Mouse (Mus musculus): ENCODE measurements at regions not wholly inside any gene's neighbourhood (a gene's known extent, or its start where the extent isn't known, plus 50 kb on each side); places are given as distances from the start of the nearest gene placed in this dataset.

GRCm38 (mm10) chr10:96860366-96860765 lies 243.6 kb downstream of the Btg1 start:
- DNase-seq (ENCODE audit: low read depth), result no peak

- DNase-seq (ENCODE audit: low read depth), result no peak
These were observed 246.4 kb downstream of the Btg1 start for GRCm38 (mm10) chr10:96863230-96863629.

GRCm38 (mm10) chr10:96866468-96866867 lies 249.7 kb downstream of the Btg1 start:
- no peak for DNase-seq (ENCODE audit: low read depth)

GRCm38 (mm10) chr10:96871559-96872160 lies 254.9 kb downstream of the Btg1 start:
- no peak for DNase-seq (ENCODE audit: low read depth)

- DNase-seq (ENCODE audit: low read depth), result no peak
These were observed 257.8 kb downstream of the Btg1 start for GRCm38 (mm10) chr10:96874646-96875045.

- no peak for DNase-seq (ENCODE audit: low read depth)
These were observed 258.9 kb downstream of the Btg1 start for GRCm38 (mm10) chr10:96875676-96876075.

- no peak for DNase-seq (ENCODE audit: low read depth)
These were observed 262.6 kb downstream of the Btg1 start for GRCm38 (mm10) chr10:96879425-96879824.

- no peak for DNase-seq (ENCODE audit: low read depth)
These were observed 264.0 kb downstream of the Btg1 start for GRCm38 (mm10) chr10:96880771-96881170.

GRCm38 (mm10) chr10:96881212-96881611 lies 264.4 kb downstream of the Btg1 start:
- DNase-seq (ENCODE audit: low read depth), result no peak

GRCm38 (mm10) chr10:96881660-96882059 lies 264.9 kb downstream of the Btg1 start:
- no peak for DNase-seq (ENCODE audit: low read depth)

- no peak for DNase-seq (ENCODE audit: low read depth)
These were observed 284.3 kb downstream of the Btg1 start for GRCm38 (mm10) chr10:96901150-96901549.

GRCm38 (mm10) chr10:96905098-96905809 lies 288.4 kb downstream of the Btg1 start:
- no peak for DNase-seq (ENCODE audit: low read depth)

- DNase-seq (ENCODE audit: low read depth), result no peak
These were observed 293.0 kb downstream of the Btg1 start for GRCm38 (mm10) chr10:96909661-96910315.

GRCm38 (mm10) chr10:96921181-96921580 lies 304.4 kb downstream of the Btg1 start:
- no peak for DNase-seq (ENCODE audit: low read depth)

GRCm38 (mm10) chr10:96924266-96924672 lies 307.5 kb downstream of the Btg1 start:
- DNase-seq (ENCODE audit: low read depth), result no peak

GRCm38 (mm10) chr10:96924722-96925121 lies 307.9 kb downstream of the Btg1 start:
- no peak for DNase-seq (ENCODE audit: low read depth)

- DNase-seq (ENCODE audit: low read depth), result no peak
These were observed 309.0 kb downstream of the Btg1 start for GRCm38 (mm10) chr10:96925771-96926170.

GRCm38 (mm10) chr10:96934661-96935060 lies 317.9 kb downstream of the Btg1 start:
- DNase-seq (ENCODE audit: low read depth), result no peak

- no peak for DNase-seq (ENCODE audit: low read depth)
These were observed 324.2 kb downstream of the Btg1 start for GRCm38 (mm10) chr10:96940887-96941518.

GRCm38 (mm10) chr10:96944229-96944628 lies 327.4 kb downstream of the Btg1 start:
- DNase-seq (ENCODE audit: low read depth), result no peak

- no peak for DNase-seq (ENCODE audit: low read depth)
These were observed 331.2 kb downstream of the Btg1 start for GRCm38 (mm10) chr10:96947971-96948370.

- DNase-seq (ENCODE audit: low read depth), result no peak
These were observed 332.1 kb downstream of the Btg1 start for GRCm38 (mm10) chr10:96948871-96949270.
